Mouse (Mus musculus) small intestine, adult 2 months (tissue): ENCODE results near the gene Gm45521. TPM values are rescaled to one million over a fixed set of nuclear protein-coding genes. Genes with fewer than 3 reads are reported as not detected.

Experiments
- H3K27ac ChIP-seq: fragments of 200-500 bp; 2 replicates; pipeline ENCODE4 v1.5.1; 2012; ENCODE audit warnings: low read depth, low read length, control low read depth, inconsistent platforms; ENCODE audit not compliant: insufficient read depth
- H3K27me3 ChIP-seq: fragments of 200-500 bp; 2 replicates; pipeline ENCODE4 v1.6.1; 2012; ENCODE audit warnings: mild to moderate bottlenecking, moderate library complexity, low read length, inconsistent platforms; ENCODE audit not compliant: control insufficient read depth, insufficient read depth
- H3K36me3 ChIP-seq: fragments of 200-500 bp; 2 replicates; pipeline ENCODE4 v1.6.1; 2012; ENCODE audit warnings: mild to moderate bottlenecking, low read length, control low read depth, inconsistent platforms; ENCODE audit not compliant: control insufficient read depth, insufficient read depth
- H3K4me1 ChIP-seq: fragments of 200-500 bp; 2 replicates; pipeline ENCODE4 v1.6.1; 2012; ENCODE audit warnings: low read length, inconsistent platforms, mixed read lengths; ENCODE audit not compliant: control insufficient read depth, insufficient read depth, insufficient read length
- H3K4me3 ChIP-seq: fragments of 200-500 bp; 2 replicates; pipeline ENCODE4 v1.5.1; 2012; ENCODE audit warnings: low read depth, mild to moderate bottlenecking, control low read depth, inconsistent platforms, low read length, moderate library complexity
- CTCF ChIP-seq: fragments of 200-500 bp; IDR thresholded peaks from 2 replicates; pipeline ENCODE4 v1.5.1; 2012; ENCODE audit warnings: low read depth, mild to moderate bottlenecking, control low read depth, inconsistent platforms, low read length, moderate library complexity, mixed read lengths; ENCODE audit not compliant: insufficient replicate concordance, insufficient read length; ENCODE audit errors: extremely low read depth
- POLR2A ChIP-seq: fragments of 200-500 bp; IDR thresholded peaks from 2 replicates; pipeline ENCODE4 v1.6.1; 2012; ENCODE audit warnings: low read depth, mild to moderate bottlenecking, control low read depth, inconsistent platforms, low read length, moderate library complexity
- WGBS: fragments of 180-500 bp; shearing (Covaris S2); methylation state at CpG from one replicate; pipeline ENCODE4 v1.1.7; 2018; 5-methylcytosine and 5-hydroxymethylcytosine counted together
- polyA plus RNA-seq: library from polyadenylated mRNA; depleted of rRNA; stranded (reverse); fragments of >200 nt; gene quantifications from 2 replicates; pipeline ENCODE4 v1.2.3, GENCODE M21; 2012

Gm45521 gene
- polyA plus RNA-seq, 1 experiment = not detected

GRCm38 (mm10) chr14:7951234-7951633 lies 5.9 kb upstream of the Gm45521 start:
- Histone ChIP-seq H3K27me3 (no peaks in the 10 kb centered on the region), H3K36me3 (peaks cover 27% of the 10 kb centered on the region), H3K27ac (no peak overlapping the region), H3K4me3 (no peak overlapping the region), H3K4me1 (peaks cover 26% of the 10 kb centered on the region; the same call in 1 of the 2 replicates)
- TF ChIP-seq POLR2A (no peak), CTCF (no peak)
- 60% methylated on average over 9 of the region's 9 CpGs for WGBS

- Histone ChIP-seq H3K36me3 (peaks cover 23% of the 10 kb centered on the region), H3K4me1 (peaks cover 30% of the 10 kb centered on the region; the same call in 1 of the 2 replicates), H3K4me3 (no peak overlapping the region), H3K27ac (peak overlapping the region; percentile 94), H3K27me3 (no peaks in the 10 kb centered on the region)
- TF ChIP-seq CTCF (no peak), POLR2A (no peak)
- 23% methylated on average over 12 of the region's 12 CpGs for WGBS
Observed at GRCm38 (mm10) chr14:7952610-7953254, 4.4 kb upstream of the Gm45521 start.

- TF ChIP-seq POLR2A (no peak), CTCF (no peak)
- Histone ChIP-seq H3K4me1 (peaks cover 32% of the 10 kb centered on the region; the same call in 1 of the 2 replicates), H3K4me3 (no peak overlapping the region), H3K36me3 (peaks cover 13% of the 10 kb centered on the region), H3K27me3 (no peaks in the 10 kb centered on the region), H3K27ac (peak overlapping the region; percentile 94)
- 21% methylated on average over 6 of the region's 6 CpGs for WGBS
Observed at GRCm38 (mm10) chr14:7954071-7954471, 3.0 kb upstream of the Gm45521 start.

GRCm38 (mm10) chr14:7956427-7956826 lies 661 bp upstream of the Gm45521 start:
- no peak overlapping the region for H3K4me3 ChIP-seq
- no peak for TF ChIP-seq POLR2A
- no peak for TF ChIP-seq CTCF
- H3K27ac ChIP-seq = no peak overlapping the region
- H3K36me3 ChIP-seq = no peaks in the 10 kb centered on the region
- 88% methylated on average over 10 of the region's 10 CpGs for WGBS
- no peaks in the 10 kb centered on the region for H3K27me3 ChIP-seq
- H3K4me1 ChIP-seq = peaks cover 33% of the 10 kb centered on the region; the same call in 1 of the 2 replicates

GRCm38 (mm10) chr14:7960616-7961015 lies 3.5 kb downstream of the Gm45521 start:
- no peak for TF ChIP-seq POLR2A
- Histone ChIP-seq H3K27me3 (no peaks in the 10 kb centered on the region), H3K36me3 (no peaks in the 10 kb centered on the region), H3K4me3 (no peak overlapping the region), H3K4me1 (peaks cover 10% of the 10 kb centered on the region; the same call in 1 of the 2 replicates), H3K27ac (no peak overlapping the region)
- WGBS = 83% methylated on average over 11 of the region's 11 CpGs

- no peaks in the 10 kb centered on the region for H3K27me3 ChIP-seq
- no peak for TF ChIP-seq CTCF
- no peak for TF ChIP-seq POLR2A
- H3K36me3 ChIP-seq = no peaks in the 10 kb centered on the region
- H3K4me3 ChIP-seq = no peak overlapping the region
- WGBS = 25% methylated on average over 5 of the region's 5 CpGs
- peaks cover 8% of the 10 kb centered on the region; the same call in 1 of the 2 replicates for H3K4me1 ChIP-seq
- no peak overlapping the region for H3K27ac ChIP-seq
Observed at GRCm38 (mm10) chr14:7961714-7962113, 4.6 kb downstream of the Gm45521 start.

- Histone ChIP-seq H3K27ac (no peak overlapping the region), H3K4me3 (no peak overlapping the region), H3K4me1 (peaks cover 6% of the 10 kb centered on the region; the same call in 1 of the 2 replicates), H3K36me3 (no peaks in the 10 kb centered on the region), H3K27me3 (no peaks in the 10 kb centered on the region)
- WGBS = 89% methylated on average over 2 of the region's 2 CpGs
- TF ChIP-seq CTCF (no peak), POLR2A (no peak)
Observed at GRCm38 (mm10) chr14:7962626-7963025, 5.5 kb downstream of the Gm45521 start.
